Mouse (Mus musculus): ENCODE results near the gene Raver1. TPM values are rescaled to one million over a fixed set of nuclear protein-coding genes. Genes with fewer than 3 reads are reported as not detected.
"Not testable (repeated sequence)": the region's sequence is repeated elsewhere in the genome, so short reads cannot be mapped to it uniquely, and the experiment has no call there.

The Raver1 gene
- polyA plus RNA-seq, 1 experiment = not detected

DNA sequence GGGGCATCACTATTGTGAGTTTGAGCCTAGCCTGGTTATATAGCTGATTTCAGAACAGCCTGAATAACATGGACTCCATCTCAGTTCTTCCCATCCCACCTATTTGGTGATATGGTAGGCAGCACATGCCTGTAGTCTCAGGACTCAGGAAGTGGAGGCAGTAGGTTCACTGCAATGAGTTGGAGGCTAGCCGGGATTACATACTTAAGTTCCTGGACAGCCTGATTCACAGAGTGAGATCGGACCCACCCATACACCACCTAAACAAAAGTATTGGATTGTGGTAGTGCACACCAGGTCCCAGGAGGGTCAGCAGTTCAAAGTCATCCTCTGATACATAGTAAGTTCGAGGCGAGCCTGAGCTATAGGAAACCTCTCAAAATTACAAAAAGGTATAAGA lies 19.2 kb downstream of the Raver1 start:
- H3K27ac ChIP-seq (ENCODE audit: insufficient read depth, low read depth, low read length) = no peak overlapping the region
- H3K4me3 ChIP-seq (ENCODE audit: insufficient read depth, low read depth, low read length) = peak overlapping the region; percentile 80
- H3K4me1 ChIP-seq (ENCODE audit: control insufficient read depth, insufficient read depth, low read length) = peaks cover 5% of the 10 kb centered on the region
- no peak for TF ChIP-seq POLR2A (IDR thresholded peaks at IDR 0.05; ENCODE audit: insufficient read depth, low read depth, low read length)
- no peak for TF ChIP-seq CTCF (IDR thresholded peaks at IDR 0.05; ENCODE audit: insufficient read depth, low read depth, low read length)
- 13% methylated on average over 4 of the region's 4 CpGs for WGBS

DNA sequence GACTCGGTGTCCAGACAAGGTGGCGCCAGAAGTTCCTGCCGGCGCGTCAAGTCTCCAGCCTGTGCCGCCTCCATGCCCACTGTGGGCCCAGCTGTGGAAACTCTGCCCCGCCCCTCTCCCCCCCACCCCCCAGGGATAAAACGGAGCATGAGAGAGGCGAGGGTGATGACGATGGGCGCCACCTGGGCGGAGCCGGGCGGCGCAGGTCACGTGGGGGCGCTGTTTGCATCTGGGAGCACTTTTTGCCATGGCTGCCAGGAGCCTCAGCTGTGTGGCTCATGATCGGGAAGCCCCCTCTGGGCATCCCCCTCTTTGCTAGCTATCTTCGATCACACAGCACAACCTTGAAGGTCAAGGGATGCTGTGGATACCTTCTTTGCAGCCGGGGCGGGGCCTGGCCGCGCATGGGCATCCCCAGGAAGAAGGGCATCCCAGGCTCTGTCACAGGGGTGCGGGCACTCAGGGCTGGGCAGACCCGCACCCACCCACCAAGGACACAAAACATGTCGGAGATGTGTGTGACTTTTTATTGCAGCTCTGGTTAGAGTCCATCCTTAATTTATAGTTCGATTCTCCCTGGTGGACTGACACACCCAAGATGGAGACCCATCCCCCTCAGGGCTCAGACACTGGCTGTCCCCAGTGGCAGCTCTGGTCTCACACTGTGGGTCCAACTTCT lies 24.7 kb downstream of the Raver1 start, which contains the start of gene Zglp1:
Gene Zglp1 (minus strand): TSS at position 88 of the 679 bp plus-strand sequence.
- Histone ChIP-seq H3K4me3 (ENCODE audit: insufficient read depth, low read depth, low read length) (no peak within 1 kb of the TSS), H3K27ac (ENCODE audit: insufficient read depth, low read depth, low read length) (no peak within 1 kb of the TSS), H3K4me1 (ENCODE audit: control insufficient read depth, insufficient read depth, low read length) (peaks cover 14% of the 10 kb centered on the region)
- no peak for TF ChIP-seq POLR2A (IDR thresholded peaks at IDR 0.05; ENCODE audit: insufficient read depth, low read depth, low read length)
- no peak for TF ChIP-seq CTCF (IDR thresholded peaks at IDR 0.05; ENCODE audit: insufficient read depth, low read depth, low read length)
- WGBS = 89% methylated on average over 27 of the region's 27 CpGs

DNA sequence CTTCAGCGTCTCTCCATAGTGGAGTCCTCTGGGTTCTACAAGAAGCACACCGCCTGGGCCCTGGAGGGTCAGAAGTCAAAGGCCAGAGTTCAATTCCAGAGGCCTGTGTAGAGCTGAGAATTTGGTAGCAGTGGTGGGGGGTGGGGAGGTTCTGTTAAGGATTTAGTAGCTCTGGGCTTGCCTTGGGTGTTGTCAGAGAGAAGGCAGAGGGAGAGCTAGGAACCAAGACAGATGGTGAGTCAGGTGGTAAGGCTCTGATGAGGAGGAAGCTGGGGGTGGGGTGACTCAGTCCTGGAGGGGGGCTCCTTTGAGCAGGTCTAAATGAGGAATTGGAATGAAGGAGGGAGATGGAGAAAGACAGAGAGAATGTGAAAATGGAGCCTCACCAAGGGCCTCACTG lies 28.9 kb downstream of the Raver1 start:
- no peak for TF ChIP-seq CTCF (IDR thresholded peaks at IDR 0.05; ENCODE audit: insufficient read depth, low read depth, low read length)
- no peak for TF ChIP-seq POLR2A (IDR thresholded peaks at IDR 0.05; ENCODE audit: insufficient read depth, low read depth, low read length)

DNA sequence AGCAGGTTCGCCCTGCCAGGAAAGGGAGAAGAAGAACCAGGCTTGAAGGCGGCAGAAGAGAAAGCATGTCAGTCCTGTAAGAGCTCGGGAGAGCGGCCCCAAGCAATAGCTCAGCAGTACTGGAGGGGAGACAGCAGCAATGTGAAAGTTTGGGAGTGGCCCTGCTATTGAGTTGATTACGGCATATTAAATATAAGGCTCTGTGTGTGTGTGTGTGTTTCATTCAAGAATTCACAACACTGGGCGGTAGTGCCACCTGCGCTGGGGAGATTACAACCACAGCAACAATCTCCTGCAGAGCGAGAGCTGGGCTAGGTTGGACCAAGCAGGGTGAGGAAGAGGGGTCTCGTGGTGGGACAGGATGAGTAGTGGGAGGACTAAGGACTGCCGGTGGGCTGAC lies 40.2 kb downstream of the Raver1 start:
- H3K27ac ChIP-seq (ENCODE audit: insufficient read depth, low read depth, low read length) = no peak overlapping the region
- TF ChIP-seq CTCF (IDR thresholded peaks at IDR 0.05; ENCODE audit: insufficient read depth, low read depth, low read length) = no peak
- TF ChIP-seq POLR2A (IDR thresholded peaks at IDR 0.05; ENCODE audit: insufficient read depth, low read depth, low read length) = no peak
- no peaks in the 10 kb centered on the region for H3K4me1 ChIP-seq (ENCODE audit: control insufficient read depth, insufficient read depth, low read length)
- H3K4me3 ChIP-seq (ENCODE audit: insufficient read depth, low read depth, low read length) = no peak overlapping the region
- WGBS = 69% methylated on average over 10 of the region's 10 CpGs

More for the DNA sequence above, 28.9 kb downstream of the Raver1 start:
- peaks cover 11% of the 10 kb centered on the region for H3K4me1 ChIP-seq (ENCODE audit: control insufficient read depth, insufficient read depth, low read length)
- H3K27ac ChIP-seq (ENCODE audit: insufficient read depth, low read depth, low read length) = peak overlapping the region; percentile 55
- 94% methylated on average over 2 of the region's 2 CpGs for WGBS
- H3K4me3 ChIP-seq (ENCODE audit: insufficient read depth, low read depth, low read length) = no peak overlapping the region

DNA sequence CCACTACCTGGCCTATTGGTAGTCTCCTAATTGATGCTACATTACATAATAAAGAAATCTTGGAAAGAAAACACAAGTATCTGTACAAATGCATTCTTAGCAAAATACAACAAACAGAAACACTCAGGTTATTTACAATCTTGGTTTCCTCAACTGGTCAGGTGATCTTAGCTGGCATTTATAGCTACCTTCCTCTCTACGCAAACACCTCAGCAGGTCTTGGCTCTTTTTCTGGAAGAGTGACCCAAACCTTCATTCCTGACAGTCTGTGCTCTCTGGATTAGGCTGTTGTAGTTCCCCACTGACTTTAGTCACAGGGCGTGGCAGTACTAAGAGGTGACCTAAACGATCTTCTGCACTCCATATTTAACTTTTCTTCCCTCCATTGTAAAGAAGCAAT lies 46.6 kb downstream of the Raver1 start:
- 55% methylated on average over 3 of the region's 3 CpGs for WGBS
- Histone ChIP-seq H3K4me3 (ENCODE audit: insufficient read depth, low read depth, low read length) (no peak overlapping the region), H3K4me1 (ENCODE audit: control insufficient read depth, insufficient read depth, low read length) (peaks cover 18% of the 10 kb centered on the region), H3K27ac (ENCODE audit: insufficient read depth, low read depth, low read length) (no peak overlapping the region)
- TF ChIP-seq POLR2A (IDR thresholded peaks at IDR 0.05; ENCODE audit: insufficient read depth, low read depth, low read length) = no peak
- TF ChIP-seq CTCF (IDR thresholded peaks at IDR 0.05; ENCODE audit: insufficient read depth, low read depth, low read length) = no peak

DNA sequence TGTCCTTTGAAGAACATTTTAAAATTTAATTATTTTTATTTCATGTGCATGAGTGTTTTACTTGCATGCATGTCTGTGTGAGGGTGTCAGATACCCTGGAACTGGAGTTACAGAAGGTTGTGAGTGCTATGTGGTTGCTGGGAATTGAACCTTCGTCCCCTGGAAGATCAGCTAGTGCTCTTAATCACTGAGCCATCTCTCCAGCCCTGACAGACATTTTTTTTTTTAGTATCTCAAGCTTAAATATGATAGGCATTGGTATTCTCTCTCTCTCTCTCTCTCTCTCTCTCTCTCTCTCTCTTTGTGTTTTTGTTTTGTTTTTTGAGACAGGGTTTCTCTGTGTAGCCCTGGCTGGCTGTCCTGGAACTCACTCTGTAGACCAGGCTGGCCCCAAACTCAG lies 47.0 kb downstream of the Raver1 start:
- not testable (repeated sequence) for H3K4me3 ChIP-seq (ENCODE audit: insufficient read depth, low read depth, low read length); H3K27ac ChIP-seq (ENCODE audit: insufficient read depth, low read depth, low read length)
- 71% methylated on average over 1 of the region's 1 CpGs for WGBS
- H3K4me1 ChIP-seq (ENCODE audit: control insufficient read depth, insufficient read depth, low read length) = peaks cover 19% of the 10 kb centered on the region

DNA sequence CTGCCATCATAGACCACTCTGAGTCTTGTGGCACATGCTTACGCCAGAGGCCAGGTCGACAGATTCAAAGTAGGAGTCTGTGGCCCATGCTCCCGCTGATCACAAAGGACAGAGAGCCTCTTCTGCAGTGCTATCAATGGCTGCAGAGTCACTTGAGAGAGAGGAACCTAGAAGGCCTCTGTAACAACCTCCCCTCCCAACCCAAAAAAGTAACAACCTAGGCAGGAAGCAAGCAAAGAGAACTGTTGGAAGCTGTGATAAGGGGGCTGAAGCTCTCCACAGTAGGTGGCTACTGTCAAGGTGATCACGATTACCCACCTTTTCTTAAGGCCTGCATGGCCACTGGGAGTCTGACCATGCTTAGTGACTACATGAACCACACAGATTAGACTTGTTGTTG lies 48.2 kb downstream of the Raver1 start:
- 88% methylated on average over 4 of the region's 4 CpGs for WGBS
- Histone ChIP-seq H3K4me1 (ENCODE audit: control insufficient read depth, insufficient read depth, low read length) (peaks cover 22% of the 10 kb centered on the region), H3K4me3 (ENCODE audit: insufficient read depth, low read depth, low read length) (no peak overlapping the region), H3K27ac (ENCODE audit: insufficient read depth, low read depth, low read length) (no peak overlapping the region)
- no peak for TF ChIP-seq CTCF (IDR thresholded peaks at IDR 0.05; ENCODE audit: insufficient read depth, low read depth, low read length)
- TF ChIP-seq POLR2A (IDR thresholded peaks at IDR 0.05; ENCODE audit: insufficient read depth, low read depth, low read length) = no peak

DNA sequence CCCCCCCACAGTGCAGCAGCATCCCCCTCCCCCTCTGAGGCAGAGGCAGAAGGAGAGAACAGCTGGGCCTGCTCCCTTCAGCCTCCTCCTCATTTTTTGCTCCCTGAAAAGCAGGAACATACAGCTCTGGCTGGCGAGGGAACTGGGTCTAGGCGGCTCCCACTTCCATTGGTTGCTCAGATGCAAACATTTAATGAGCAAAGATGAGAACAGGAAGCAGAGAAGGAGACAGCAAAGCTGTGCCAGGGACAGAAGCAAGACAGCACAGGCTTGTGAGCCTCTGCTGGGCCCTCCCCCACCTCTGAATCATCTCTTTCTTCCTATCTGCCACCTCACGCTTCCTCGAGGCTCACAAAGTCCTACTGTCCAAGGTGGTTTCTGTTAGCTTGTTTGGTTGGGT lies 50.5 kb downstream of the Raver1 start:
- Histone ChIP-seq H3K4me1 (ENCODE audit: control insufficient read depth, insufficient read depth, low read length) (peaks cover 42% of the 10 kb centered on the region), H3K27ac (ENCODE audit: insufficient read depth, low read depth, low read length) (peak overlapping the region; percentile 76), H3K4me3 (ENCODE audit: insufficient read depth, low read depth, low read length) (no peak overlapping the region)
- TF ChIP-seq POLR2A (IDR thresholded peaks at IDR 0.05; ENCODE audit: insufficient read depth, low read depth, low read length) (no peak), CTCF (IDR thresholded peaks at IDR 0.05; ENCODE audit: insufficient read depth, low read depth, low read length) (no peak)
- 21% methylated on average over 4 of the region's 4 CpGs for WGBS

DNA sequence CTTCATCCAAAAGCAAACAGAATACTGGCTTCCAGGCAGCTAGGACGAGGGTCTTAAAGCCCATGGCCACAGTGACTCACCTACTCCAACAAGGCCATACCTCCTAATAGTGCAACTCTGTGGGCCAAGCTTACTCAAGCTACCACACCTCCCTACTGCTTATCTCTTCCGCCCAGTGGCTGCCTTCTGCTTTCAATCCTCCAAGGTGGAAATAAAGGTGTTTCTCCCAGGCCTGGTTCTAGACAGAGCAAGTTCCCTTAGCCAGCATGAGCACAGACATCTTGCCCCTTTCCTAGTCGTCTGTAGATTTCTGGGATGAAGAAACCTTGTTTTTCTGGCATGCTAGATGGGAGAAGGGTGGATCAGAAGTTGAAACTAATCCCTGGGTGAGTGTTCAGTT lies 52.0 kb downstream of the Raver1 start:
- no peak overlapping the region for H3K4me3 ChIP-seq (ENCODE audit: insufficient read depth, low read depth, low read length)
- H3K4me1 ChIP-seq (ENCODE audit: control insufficient read depth, insufficient read depth, low read length) = peaks cover 55% of the 10 kb centered on the region
- WGBS = 58% methylated on average over 3 of the region's 3 CpGs
- H3K27ac ChIP-seq (ENCODE audit: insufficient read depth, low read depth, low read length) = peak overlapping the region; percentile 84; the same call in 1 of the 2 replicates
- TF ChIP-seq CTCF (IDR thresholded peaks at IDR 0.05; ENCODE audit: insufficient read depth, low read depth, low read length) (no peak), POLR2A (IDR thresholded peaks at IDR 0.05; ENCODE audit: insufficient read depth, low read depth, low read length) (no peak)
